Comparison of ENCODE assay signal across 17 mouse cellular contexts in genomic region chr11:20480632-20481031, GRCm38 (mm10).
"Had no signal": no experiment of that assay in that cellular context is flagged by ENCODE, and none has a peak within 500 bp of the region (broad histone marks: within the 10 kb centered on the region; RNA-seq: fewer than 3 reads in every experiment).

No protein-coding gene starts in this region.

- H3K27ac ChIP-seq: liver, embryonic 15.5 days; lung, embryonic 15.5 days; macrophage; midbrain, embryonic 12.5 days; neural tube, embryonic 12.5 days; stomach, embryonic 15.5 days; stomach, postnatal 0 days had no signal

- H3K9me3 ChIP-seq: liver, embryonic 15.5 days; stomach, embryonic 15.5 days had no signal

- H3K4me3 ChIP-seq: liver, embryonic 15.5 days; lung, embryonic 15.5 days; megakaryocyte, embryonic 14.5 days; midbrain, embryonic 12.5 days; neural tube, embryonic 12.5 days; stomach, embryonic 15.5 days had no signal

- ATAC-seq: liver, postnatal 0 days had no signal

- DNase-seq: liver, postnatal 0 days; lung, adult 2 months; lung, postnatal 14 days; lung, postnatal 36 days; midbrain, embryonic 14.5 days; right cerebral cortex, postnatal 14 days; thymus, adult 2 months; thymus, postnatal 25 days; thymus, postnatal 4 days had no signal

- H3K4me2 ChIP-seq: liver, embryonic 15.5 days; lung, embryonic 15.5 days; midbrain, embryonic 12.5 days; neural tube, embryonic 12.5 days; stomach, embryonic 15.5 days had no signal

- H3K36me3 ChIP-seq: liver, embryonic 15.5 days; lung, embryonic 15.5 days; midbrain, embryonic 12.5 days; neural tube, embryonic 12.5 days; stomach, embryonic 15.5 days had no signal

- H3K9ac ChIP-seq: liver, embryonic 15.5 days; liver, postnatal 0 days; lung, embryonic 15.5 days; midbrain, embryonic 12.5 days; neural tube, embryonic 12.5 days; stomach, embryonic 15.5 days had no signal

- H3K27me3 ChIP-seq: liver, embryonic 15.5 days; lung, embryonic 15.5 days; midbrain, embryonic 12.5 days; neural tube, embryonic 12.5 days; stomach, embryonic 15.5 days had no signal
